Mouse (Mus musculus) hindbrain, postnatal 0 days (tissue): ENCODE measurements around the gene Dcbld1. TPM values are rescaled to one million over a fixed set of nuclear protein-coding genes. Genes with fewer than 3 reads are reported as not detected.

Source experiments
- ATAC-seq: fragments of 200-750 bp; cut with Nextera tagmentation; 2 replicates; pipeline ENCODE4 v1.8.0; 2017; ENCODE audit warnings: mild to moderate bottlenecking, moderate TSS enrichment, moderate library complexity
- DNase-seq: peaks from one replicate; pipeline ENCODE4 v3.0.0-alpha.2; 2015; ENCODE audit warnings: low spot score
- H3K27ac ChIP-seq: fragments of 300-500 bp; sonication (generic); 2 replicates; pipeline ENCODE4 v1.5.1; 2014; ENCODE audit warnings: mild to moderate bottlenecking
- H3K27me3 ChIP-seq: fragments of 300-500 bp; sonication (generic); 2 replicates; pipeline ENCODE4 v1.6.1; 2014; ENCODE audit warnings: low read length, mixed read lengths; ENCODE audit not compliant: insufficient read depth
- H3K36me3 ChIP-seq: fragments of 300-500 bp; sonication (generic); 2 replicates; pipeline ENCODE4 v1.6.1; 2014; ENCODE audit warnings: low read length, mixed read lengths; ENCODE audit not compliant: insufficient read depth
- H3K4me1 ChIP-seq: fragments of 300-500 bp; sonication (generic); 2 replicates; pipeline ENCODE4 v1.6.1; 2014; ENCODE audit warnings: antibody characterized with exemption, low read length, mixed read lengths; ENCODE audit not compliant: insufficient read depth
- H3K4me2 ChIP-seq: fragments of 300-500 bp; sonication (generic); 2 replicates; pipeline ENCODE4 v1.6.1; 2014; ENCODE audit warnings: low read depth, mild to moderate bottlenecking, low read length, moderate library complexity, mixed read lengths
- H3K4me3 ChIP-seq: fragments of 300-500 bp; sonication (generic); 2 replicates; pipeline ENCODE4 v1.5.1; 2014; ENCODE audit warnings: low read length
- H3K9ac ChIP-seq: fragments of 300-500 bp; sonication (generic); replicated peaks from 2 replicates; pipeline ENCODE4 v1.6.1; 2014; ENCODE audit warnings: mild to moderate bottlenecking, low read length, moderate library complexity, mixed read lengths
- H3K9me3 ChIP-seq: fragments of 300-500 bp; sonication (generic); 2 replicates; pipeline ENCODE4 v1.6.1; 2016; ENCODE audit warnings: low read length, mixed read lengths
- CTCF ChIP-seq: IDR thresholded peaks from 2 replicates; pipeline ENCODE4 v1.5.1; 2016; ENCODE audit warnings: antibody characterized with exemption, control low read depth, low read depth
- WGBS: fragments of 180-500 bp; shearing (Covaris S2); extraction: QIAGEN DNeasy Blood & Tissue Kit; methylation state at CpG from one replicate; pipeline ENCODE4 v1.1.7; 2014; 5-methylcytosine and 5-hydroxymethylcytosine counted together
- polyA plus RNA-seq: library from polyadenylated mRNA; unstranded; fragments of >200 nt; fragmentation: Nextera tagmentation; extraction: Ambion mirVana; gene quantifications from 2 replicates; pipeline ENCODE4 v1.2.1, GENCODE M21; 2015
- total RNA-seq: library from RNA; depleted of rRNA; stranded (reverse); fragments of >200 nt; gene quantifications from 2 replicates; pipeline ENCODE4 v1.2.3, GENCODE M21; 2014

Gene Dcbld1
- total and polyA plus RNA-seq, 2 experiments from 2014 or later, result 12.2 to 19.1 TPM

DNA sequence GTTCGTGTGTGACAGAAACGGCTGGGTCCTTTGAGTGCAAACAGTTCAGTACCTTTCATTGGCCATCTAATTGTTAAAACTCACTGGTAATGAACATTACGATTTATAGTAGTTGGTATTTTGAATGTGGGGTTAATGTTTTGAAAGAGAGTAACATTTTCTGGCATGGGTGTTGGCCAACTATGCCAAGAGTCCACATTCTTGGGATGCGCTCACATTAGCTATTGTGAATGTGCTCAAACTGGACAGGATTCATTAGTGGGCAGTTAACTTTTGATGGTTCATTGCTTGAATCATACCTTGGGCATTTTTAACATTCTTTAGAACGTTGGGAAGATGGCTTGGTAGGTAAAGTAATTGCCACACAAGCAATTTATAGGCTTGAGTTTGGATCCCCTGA is 30.7 kb downstream of the Dcbld1 start:
- DNase-seq (no peak), ATAC-seq (no peak)
- H3K4me3 ChIP-seq, result no peak overlapping the region
- 87% methylated on average over 5 of the region's 5 CpGs for WGBS
- H3K9me3 ChIP-seq, result no peaks in the 10 kb centered on the region
- H3K4me2 ChIP-seq, result no peak overlapping the region
- H3K36me3 ChIP-seq, result no peaks in the 10 kb centered on the region; the same call in 1 of the 2 replicates
- H3K4me1 ChIP-seq, result no peaks in the 10 kb centered on the region
- no peaks in the 10 kb centered on the region for H3K27me3 ChIP-seq
- no peak overlapping the region for H3K9ac ChIP-seq
- no peak for TF ChIP-seq CTCF
- no peak overlapping the region for H3K27ac ChIP-seq

DNA sequence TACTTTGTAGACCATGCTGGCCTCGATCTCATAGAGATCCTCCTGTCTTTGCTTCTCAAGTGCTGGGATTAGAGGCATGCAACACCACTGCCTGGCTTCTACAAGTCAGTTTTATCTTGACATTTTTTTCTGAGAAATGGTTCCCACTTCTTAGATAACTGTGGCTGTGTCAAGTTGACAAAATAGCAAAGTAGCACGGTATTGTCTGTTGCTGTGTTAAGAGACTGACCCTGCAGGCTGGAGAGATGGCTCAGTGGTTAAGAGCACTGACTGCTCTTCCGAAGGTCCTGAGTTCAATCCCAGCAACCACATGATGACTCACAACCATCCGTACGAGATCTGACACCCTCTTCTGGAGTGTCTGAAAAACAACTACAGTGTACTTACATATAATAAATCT is 35.5 kb downstream of the Dcbld1 start:
- Histone ChIP-seq H3K4me3 (no peak overlapping the region), H3K4me1 (no peaks in the 10 kb centered on the region), H3K9ac (no peak overlapping the region), H3K27ac (no peak overlapping the region), H3K27me3 (no peaks in the 10 kb centered on the region), H3K9me3 (no peaks in the 10 kb centered on the region), H3K4me2 (no peak overlapping the region), H3K36me3 (no peaks in the 10 kb centered on the region; the same call in 1 of the 2 replicates)
- no peak for TF ChIP-seq CTCF
- no peak for DNase-seq
- ATAC-seq, result no peak
- 88% methylated on average over 5 of the region's 5 CpGs for WGBS

DNA sequence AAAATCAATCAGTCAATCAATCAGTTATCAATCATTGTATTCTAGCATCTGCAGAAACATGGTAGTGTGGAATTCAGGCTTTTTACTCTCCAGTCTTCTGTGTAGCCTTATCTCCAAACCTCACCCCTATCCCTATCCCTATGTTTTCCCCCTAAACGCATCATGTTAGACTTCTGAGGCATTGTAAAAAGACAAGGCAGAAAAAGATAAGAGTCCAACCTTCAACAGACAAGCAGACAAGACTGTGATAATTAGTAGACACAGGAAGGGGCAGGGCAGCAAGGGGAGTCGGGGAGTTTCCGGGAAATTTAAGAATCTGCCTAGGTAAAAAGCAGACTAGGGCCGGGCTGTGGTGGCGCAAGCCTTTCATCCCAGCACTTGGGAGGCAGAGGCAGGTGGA is 38.0 kb downstream of the Dcbld1 start:
- DNase-seq (no peak), ATAC-seq (no peak)
- Histone ChIP-seq H3K9me3 (no peaks in the 10 kb centered on the region), H3K36me3 (no peaks in the 10 kb centered on the region), H3K4me1 (peaks cover 5% of the 10 kb centered on the region; the same call in 1 of the 2 replicates), H3K4me2 (no peak overlapping the region), H3K27me3 (no peaks in the 10 kb centered on the region), H3K27ac (no peak overlapping the region), H3K4me3 (no peak overlapping the region), H3K9ac (no peak overlapping the region)
- 93% methylated on average over 5 of the region's 5 CpGs for WGBS
- no peak for TF ChIP-seq CTCF

DNA sequence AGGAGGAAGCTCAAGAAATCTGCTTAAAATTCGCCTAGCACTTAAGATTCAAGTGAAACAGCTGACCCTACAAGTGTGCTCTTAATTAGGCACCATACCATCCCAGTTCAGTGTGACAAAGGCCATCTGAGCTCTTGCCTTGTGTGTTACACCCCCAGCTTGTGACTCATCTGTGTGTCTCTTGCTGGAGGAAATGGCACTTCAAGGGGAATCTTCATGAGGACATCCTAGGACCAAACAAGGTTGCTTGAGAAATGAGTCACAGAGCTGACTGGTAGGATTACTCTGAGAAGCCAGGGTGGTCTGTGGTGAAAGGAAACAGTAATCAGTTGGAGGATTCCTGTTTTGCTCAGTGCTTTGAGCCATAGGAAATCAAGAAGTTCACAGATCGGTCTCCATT is 39.6 kb downstream of the Dcbld1 start:
- 79% methylated on average over 2 of the region's 2 CpGs for WGBS
- no peaks in the 10 kb centered on the region for H3K36me3 ChIP-seq

DNA sequence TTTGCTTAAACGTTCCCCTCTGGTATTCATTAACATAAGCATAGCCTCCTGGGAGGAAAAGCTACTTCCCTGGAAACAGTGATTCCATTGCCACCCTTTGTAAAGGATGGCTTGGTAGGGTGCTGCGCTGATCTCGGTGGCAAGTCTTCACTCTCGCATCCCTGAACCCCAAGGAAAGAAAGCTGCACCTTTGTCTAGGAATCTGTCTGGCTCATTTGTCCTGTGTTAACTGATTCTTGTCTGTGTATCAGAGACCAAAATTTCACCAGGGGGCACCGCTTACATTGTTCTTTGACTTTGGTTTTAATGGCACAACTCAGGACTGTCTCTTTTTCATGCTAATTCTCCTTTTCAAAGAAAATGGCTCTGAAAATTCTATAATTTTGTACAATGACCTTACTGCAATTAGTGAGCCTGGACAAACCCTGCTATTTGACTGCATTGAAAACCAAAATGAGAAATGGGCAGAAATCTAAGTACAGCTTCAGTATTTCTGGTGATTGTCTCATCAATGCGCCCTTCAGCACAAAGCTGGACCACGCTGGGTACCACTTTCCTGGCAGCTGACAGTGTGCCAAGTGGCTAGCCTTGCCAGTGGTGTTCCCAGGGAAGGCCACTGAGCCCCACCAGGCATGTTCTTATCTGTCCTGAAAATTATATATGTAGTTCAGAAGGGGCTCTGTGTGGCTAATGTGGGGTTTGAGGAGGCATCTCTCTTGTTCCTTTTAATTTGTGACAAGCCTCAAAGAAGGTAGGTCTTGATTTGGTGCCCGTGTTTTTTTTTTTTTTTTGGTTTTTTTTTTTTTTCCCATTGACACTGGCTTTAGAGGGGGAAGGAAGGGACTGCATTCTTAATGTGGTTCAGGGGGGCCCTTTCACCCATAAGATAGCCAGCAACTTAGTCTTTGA is 40.8 kb downstream of the Dcbld1 start:
- Histone ChIP-seq H3K4me1 (peaks cover 5% of the 10 kb centered on the region; the same call in 1 of the 2 replicates), H3K9me3 (no peaks in the 10 kb centered on the region), H3K4me3 (no peak overlapping the region), H3K27ac (peak overlapping the region; percentile 3; the same call in 1 of the 2 replicates), H3K36me3 (no peaks in the 10 kb centered on the region), H3K4me2 (peak overlapping the region; percentile 25; the same call in 1 of the 2 replicates), H3K9ac (no peak overlapping the region), H3K27me3 (no peaks in the 10 kb centered on the region)
- ATAC-seq (peak; percentile 64), DNase-seq (peak; percentile 71)
- TF ChIP-seq CTCF, result no peak
- WGBS, result 17% methylated on average over 8 of the region's 8 CpGs

More for the DNA sequence above, 39.6 kb downstream of the Dcbld1 start:
- Histone ChIP-seq H3K27me3 (no peaks in the 10 kb centered on the region), H3K9me3 (no peaks in the 10 kb centered on the region), H3K4me2 (no peak overlapping the region), H3K27ac (no peak overlapping the region), H3K4me1 (peaks cover 5% of the 10 kb centered on the region; the same call in 1 of the 2 replicates), H3K9ac (no peak overlapping the region), H3K4me3 (no peak overlapping the region)
- no peak for TF ChIP-seq CTCF
- ATAC-seq, result no peak
- no peak for DNase-seq

DNA sequence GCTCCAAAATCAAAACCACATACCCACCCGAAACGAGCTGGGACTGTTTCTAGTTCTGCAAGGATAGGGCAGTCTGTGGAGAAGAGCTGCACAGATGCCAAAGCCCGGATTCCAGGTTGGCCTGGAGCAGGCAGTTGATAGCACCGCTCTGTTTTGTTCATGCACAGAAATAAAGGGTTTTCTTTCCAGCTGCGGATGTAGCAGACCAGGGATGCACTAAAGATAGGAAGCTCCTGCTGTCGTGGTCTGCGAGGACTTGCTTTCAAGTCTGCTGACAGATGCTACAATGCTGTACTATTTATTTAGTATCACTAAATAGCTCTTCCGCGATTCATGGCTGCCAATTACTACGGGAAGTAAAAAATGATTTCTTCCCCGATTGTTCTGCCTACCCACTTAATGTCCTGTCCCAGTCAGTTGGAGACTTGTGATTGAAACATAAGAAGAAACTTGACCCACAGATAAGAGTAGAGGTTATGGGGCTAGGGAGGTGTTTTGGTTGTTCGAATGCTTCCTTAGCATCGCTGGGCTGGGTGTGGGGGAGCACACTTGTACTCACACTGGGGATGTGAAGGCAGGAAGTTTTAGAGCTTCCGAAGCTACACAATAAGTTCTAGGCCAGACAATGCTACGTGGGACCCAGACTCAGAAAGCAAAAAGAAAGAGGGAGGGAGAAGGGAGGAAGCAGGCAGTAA is 41.6 kb downstream of the Dcbld1 start:
- TF ChIP-seq CTCF, result no peak
- H3K36me3 ChIP-seq, result no peaks in the 10 kb centered on the region
- H3K27ac ChIP-seq, result peak overlapping the region; percentile 3
- 21% methylated on average over 15 of the region's 15 CpGs for WGBS
- H3K4me1 ChIP-seq, result peaks cover 5% of the 10 kb centered on the region; the same call in 1 of the 2 replicates
- H3K4me2 ChIP-seq, result peak overlapping the region; percentile 25
- ATAC-seq (peak; percentile 55; the same call in 1 of the 2 replicates), DNase-seq (peak; percentile 32)
- no peaks in the 10 kb centered on the region for H3K27me3 ChIP-seq
- no peak overlapping the region for H3K4me3 ChIP-seq
- H3K9ac ChIP-seq, result no peak overlapping the region
- H3K9me3 ChIP-seq, result no peaks in the 10 kb centered on the region
